Mouse (Mus musculus) gastrocnemius, postnatal 4 days (tissue): ENCODE results near the gene Serpine3. TPM values are rescaled to one million over a fixed set of nuclear protein-coding genes. Genes with fewer than 3 reads are reported as not detected.
"Not testable (repeated sequence)": the region's sequence is repeated elsewhere in the genome, so short reads cannot be mapped to it uniquely, and the experiment has no call there.

Source experiments
- DNase-seq, 2 experiments: peaks; one replicate each; pipeline ENCODE4 v3.0.0; 2021 to 2022; ENCODE audit warnings: low spot score in 2 of 2, mixed read lengths in 2 of 2
- long read RNA-seq, 2 experiments: library from polyadenylated mRNA; stranded (forward); transcript quantifications; one replicate each; pipeline ENCODE4 v2.0.0; 2021
- total RNA-seq, 2 experiments: library from RNA; stranded (reverse); gene quantifications; 2 replicates each; pipeline ENCODE4 v1.2.3; 2021

Gene Serpine3
- total RNA-seq: not detected
- long read RNA-seq, experiment 1: 0 reads
- long read RNA-seq, experiment 2: 0 reads

- DNase-seq: no peak
These were observed at the start of gene Serpine3 for GRCm38 (mm10) chr14:62663367-62663766. TSS of gene Serpine3 (plus strand) at chr14:62663667.

GRCm38 (mm10) chr14:62622393-62622792 is 41.1 kb upstream of the Serpine3 start:
- no peak for DNase-seq

GRCm38 (mm10) chr14:62627951-62628350 is 35.5 kb upstream of the Serpine3 start:
- DNase-seq: no peak

GRCm38 (mm10) chr14:62637436-62638344 is 25.8 kb upstream of the Serpine3 start:
- peak in 1 of 2 experiments; percentile 13 for DNase-seq

- DNase-seq: no peak
These were observed 25.1 kb upstream of the Serpine3 start for GRCm38 (mm10) chr14:62638345-62638702.

GRCm38 (mm10) chr14:62639111-62639510 is 24.4 kb upstream of the Serpine3 start:
- no peak for DNase-seq

GRCm38 (mm10) chr14:62639551-62639950 is 23.9 kb upstream of the Serpine3 start:
- no peak for DNase-seq

GRCm38 (mm10) chr14:62640396-62640795 is 23.1 kb upstream of the Serpine3 start:
- no peak for DNase-seq

- not testable (repeated sequence) for DNase-seq
These were observed 21.1 kb upstream of the Serpine3 start for GRCm38 (mm10) chr14:62642368-62642767.

- no peak for DNase-seq
These were observed 15.1 kb upstream of the Serpine3 start for GRCm38 (mm10) chr14:62648405-62648804.

- DNase-seq: no peak
These were observed 13.1 kb upstream of the Serpine3 start for GRCm38 (mm10) chr14:62650376-62650775.

- DNase-seq: no peak
These were observed 11.7 kb upstream of the Serpine3 start for GRCm38 (mm10) chr14:62651771-62652170.

- no peak for DNase-seq
These were observed 7.5 kb upstream of the Serpine3 start for GRCm38 (mm10) chr14:62655996-62656395.

GRCm38 (mm10) chr14:62657469-62657868 is 6.0 kb upstream of the Serpine3 start:
- no peak for DNase-seq

- no peak for DNase-seq
These were observed 1.1 kb upstream of the Serpine3 start for GRCm38 (mm10) chr14:62662381-62662780.

- DNase-seq: no peak
These were observed 1.7 kb downstream of the Serpine3 start for GRCm38 (mm10) chr14:62664976-62665673.

GRCm38 (mm10) chr14:62673646-62674045 is 10.2 kb downstream of the Serpine3 start:
- no peak for DNase-seq

GRCm38 (mm10) chr14:62718161-62718560 is 54.7 kb downstream of the Serpine3 start:
- DNase-seq: no peak

- no peak for DNase-seq
These were observed 58.2 kb downstream of the Serpine3 start for GRCm38 (mm10) chr14:62721625-62722024.

- DNase-seq: no peak
These were observed 61.1 kb downstream of the Serpine3 start for GRCm38 (mm10) chr14:62724560-62724959.

GRCm38 (mm10) chr14:62731902-62732301 is 68.4 kb downstream of the Serpine3 start:
- no peak for DNase-seq

GRCm38 (mm10) chr14:62733666-62734065 is 70.2 kb downstream of the Serpine3 start:
- no peak for DNase-seq
